Mouse (Mus musculus): ENCODE measurements at regions not wholly inside any gene's neighbourhood (a gene's known extent, or its start where the extent isn't known, plus 50 kb on each side); places are given as distances from the start of the nearest gene placed in this dataset.

DNA sequence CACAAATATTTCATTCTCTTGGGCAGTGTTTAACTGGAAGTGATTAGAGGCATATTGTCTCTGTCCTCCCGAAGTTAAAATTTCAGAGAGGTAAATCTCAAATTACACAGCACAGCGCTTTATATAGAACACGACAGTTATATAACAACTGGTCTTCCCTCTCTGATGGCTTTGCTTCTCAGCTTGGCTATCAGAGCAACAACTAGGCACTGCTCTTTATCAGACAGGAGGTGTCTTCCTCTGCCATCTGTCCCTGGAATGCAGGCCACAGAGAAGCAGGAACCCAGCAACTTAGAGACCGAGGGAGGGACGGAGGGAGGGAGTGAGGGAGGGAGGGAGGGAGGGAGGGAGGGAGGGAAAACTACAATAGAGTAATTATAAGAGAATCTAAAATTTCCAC is 129.4 kb upstream of the Tll1 start:
- DNase-seq = peak; percentile 86

DNA sequence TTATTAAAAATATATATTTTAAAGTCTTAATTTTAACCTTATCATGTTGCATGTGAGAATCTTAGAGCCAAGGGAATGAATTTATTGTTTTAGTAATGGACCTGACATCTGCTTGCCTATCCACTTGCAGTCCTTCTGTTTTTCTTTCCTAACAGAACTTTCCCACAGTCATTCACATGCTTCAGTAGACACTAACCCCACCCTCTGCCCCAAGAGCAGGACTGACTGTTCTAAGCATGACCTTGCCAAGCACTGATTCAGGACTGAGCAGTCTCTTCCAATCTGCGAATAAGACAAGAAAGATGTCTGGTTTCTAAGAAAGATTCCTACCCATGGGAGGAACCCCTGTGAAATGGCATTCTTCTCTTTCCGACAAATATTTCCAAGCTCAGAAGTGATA is 117.9 kb upstream of the Tll1 start:
- no peak for DNase-seq

DNA sequence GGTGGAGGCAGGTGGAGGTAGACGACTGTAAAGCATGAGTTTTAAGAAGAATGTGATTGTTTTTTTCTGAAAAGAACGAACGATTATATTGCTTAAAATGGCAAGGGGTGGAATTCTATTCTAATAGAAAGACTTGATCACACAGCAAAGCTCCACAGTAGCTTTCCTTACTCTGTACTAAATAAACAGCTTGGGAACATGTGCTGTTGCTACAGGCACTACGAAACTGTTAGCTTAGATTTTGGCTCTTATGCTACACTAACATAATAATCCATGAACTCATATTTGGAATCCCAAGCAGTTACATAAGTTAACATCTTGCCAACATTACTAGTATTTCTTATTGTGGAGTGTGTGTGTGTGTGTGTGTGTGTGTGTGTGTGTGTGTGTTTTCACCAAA is 114.3 kb upstream of the Tll1 start:
- DNase-seq = no peak

DNA sequence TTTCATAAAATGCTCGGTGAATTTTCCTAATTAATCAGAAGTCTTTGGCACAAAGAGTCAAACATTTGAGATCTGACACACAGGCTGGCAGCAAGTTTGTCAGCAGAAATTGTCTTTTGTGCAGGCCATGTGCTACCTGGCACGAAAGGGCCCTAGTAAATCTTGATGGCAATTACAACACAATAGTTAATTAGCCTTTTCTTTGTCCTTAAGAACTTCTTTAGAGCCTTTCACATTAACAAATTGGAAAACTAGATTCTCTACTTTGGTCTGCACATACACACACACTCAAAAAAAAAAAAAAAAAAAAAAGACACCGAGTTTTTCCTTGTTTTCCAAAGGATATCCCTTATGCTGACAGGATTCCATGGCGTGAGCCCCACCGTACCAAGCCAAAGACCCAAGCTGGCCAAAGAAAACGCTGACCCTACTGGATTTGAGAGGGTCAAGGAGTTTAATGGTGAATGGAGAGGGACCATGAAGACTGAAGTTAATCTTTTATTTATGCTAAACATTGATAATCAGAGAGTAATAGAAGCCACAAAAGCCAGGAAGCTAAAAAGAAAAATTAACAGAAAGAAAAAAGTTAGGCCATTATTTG is 113.2 kb upstream of the Tll1 start:
- no peak for DNase-seq

DNA sequence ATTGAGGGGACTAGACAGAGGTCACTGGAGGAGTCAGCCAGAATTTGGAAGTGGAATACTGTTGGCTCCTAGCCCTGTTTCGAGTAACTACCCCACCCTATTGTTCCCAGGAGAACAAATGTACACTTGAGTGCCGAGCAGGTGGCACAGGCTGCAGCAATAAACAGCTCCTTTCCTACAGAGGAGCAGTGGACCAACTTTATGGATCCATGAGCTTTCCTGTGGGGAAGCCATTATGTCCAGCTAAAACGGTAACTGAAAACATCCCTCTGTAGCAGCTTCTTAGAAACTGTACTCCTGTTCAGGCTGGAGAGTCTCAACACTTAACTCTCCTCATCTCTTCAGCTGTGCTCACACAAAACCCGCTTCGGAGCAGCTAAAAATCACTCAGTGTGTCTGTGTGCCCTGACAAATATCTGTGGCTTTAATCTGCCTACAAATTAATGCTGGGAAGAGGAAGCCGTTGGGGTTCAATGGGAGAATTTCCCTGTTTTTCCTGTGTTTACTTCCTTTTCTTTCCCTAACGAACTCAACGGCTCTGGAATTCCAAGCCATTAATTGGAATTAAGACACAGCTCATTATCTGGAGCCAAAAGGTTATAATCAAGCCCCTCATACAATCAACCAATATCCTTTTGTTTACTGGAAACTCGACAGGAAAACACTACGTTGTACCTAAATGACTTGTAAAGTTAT is 112.6 kb upstream of the Tll1 start:
- DNase-seq = no peak

DNA sequence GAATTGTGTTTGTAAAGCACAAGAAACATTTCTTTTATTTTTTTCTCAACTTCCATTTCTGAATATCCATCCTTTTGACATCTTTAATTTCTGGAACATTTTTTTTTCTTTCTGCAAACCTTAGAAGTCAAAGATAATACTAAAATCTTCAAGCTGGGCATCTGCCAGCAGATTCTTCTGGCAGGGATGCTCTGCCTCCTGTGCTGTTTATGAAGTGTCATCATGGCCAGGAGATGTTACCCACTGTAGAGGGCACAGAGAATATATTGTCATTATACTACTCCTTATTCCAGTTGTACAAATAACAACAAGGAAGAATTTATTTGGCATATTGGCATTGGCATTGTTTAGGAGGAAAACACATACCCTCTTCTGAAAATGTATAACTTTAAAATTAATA is 111.7 kb upstream of the Tll1 start:
- DNase-seq = peak; percentile 56

DNA sequence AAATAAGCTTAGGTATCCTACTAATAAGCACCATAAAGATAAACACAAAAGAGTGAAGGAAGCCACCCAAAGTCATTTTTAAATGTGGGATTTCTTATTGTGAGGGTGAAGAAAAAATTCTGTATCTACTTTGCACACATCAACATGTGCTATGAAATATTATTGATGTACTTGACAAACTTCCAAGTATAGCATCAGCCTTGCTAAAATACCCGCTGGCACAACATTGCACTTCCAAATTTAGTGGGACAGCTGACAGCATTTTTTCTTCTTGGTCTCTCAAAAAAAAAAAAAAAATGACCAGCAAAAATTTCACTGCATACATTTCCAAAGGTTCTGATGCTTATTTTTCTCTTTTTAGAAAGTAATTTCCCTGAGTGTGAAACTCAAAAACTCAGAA is 101.9 kb upstream of the Tll1 start:
- peak; percentile 68 for DNase-seq

DNA sequence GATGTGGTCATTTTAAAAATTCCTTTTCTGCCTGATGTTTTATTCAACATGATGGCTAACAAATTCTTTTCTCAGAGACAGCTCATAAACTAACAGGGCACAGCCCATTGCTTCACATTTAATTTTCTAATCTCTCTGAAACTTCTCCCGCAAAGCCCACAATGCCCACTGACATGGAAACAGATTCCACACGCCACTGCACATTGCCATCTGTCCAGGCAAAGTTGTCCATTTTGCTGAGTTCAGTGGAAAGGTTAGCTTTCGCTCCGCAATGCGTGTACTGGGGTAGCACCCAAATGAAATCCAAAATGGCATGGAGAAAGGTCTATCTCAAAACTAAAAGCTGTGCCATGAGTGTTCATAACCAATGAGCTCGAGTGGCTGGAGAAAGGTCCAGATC is 76.7 kb upstream of the Tll1 start:
- DNase-seq = peak; percentile 39

DNA sequence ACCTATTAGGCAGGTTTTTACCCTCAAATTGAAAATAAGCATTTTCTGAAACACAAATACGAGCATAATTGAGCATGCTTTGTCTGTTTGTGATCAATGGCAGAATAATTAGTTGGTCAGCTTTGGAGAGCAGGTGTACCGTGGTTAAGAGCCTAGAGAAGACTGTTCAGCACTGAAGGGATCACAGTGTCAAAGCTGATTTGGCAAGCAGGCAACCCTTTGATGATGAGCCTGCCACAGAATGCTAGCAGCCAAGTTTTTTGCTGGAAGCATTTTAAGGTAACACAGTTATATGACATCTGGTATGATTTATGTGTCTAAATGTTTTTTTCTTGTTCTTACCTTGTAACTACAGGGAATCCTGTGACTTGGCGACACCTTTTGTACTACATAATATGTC is 75.5 kb upstream of the Tll1 start:
- peak; percentile 30 for DNase-seq

DNA sequence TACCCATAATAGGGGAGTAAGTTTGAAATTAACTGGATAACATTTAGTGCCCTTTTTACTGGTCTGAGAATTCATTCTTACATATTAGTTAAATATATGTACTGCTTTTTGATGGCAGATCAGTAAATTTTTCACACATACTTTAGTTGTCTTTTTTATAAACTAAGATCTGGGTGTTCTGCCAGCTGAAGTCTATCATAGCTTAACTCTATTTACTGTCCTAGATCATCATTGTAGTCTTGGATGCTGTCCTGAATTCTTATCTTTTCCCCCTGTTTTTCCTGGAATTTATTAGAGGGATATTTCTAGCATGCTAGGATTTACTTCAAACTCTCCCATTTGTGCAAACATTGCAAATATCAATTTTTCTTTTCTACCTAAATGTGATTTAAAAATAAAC is 74.3 kb upstream of the Tll1 start:
- DNase-seq = no peak

DNA sequence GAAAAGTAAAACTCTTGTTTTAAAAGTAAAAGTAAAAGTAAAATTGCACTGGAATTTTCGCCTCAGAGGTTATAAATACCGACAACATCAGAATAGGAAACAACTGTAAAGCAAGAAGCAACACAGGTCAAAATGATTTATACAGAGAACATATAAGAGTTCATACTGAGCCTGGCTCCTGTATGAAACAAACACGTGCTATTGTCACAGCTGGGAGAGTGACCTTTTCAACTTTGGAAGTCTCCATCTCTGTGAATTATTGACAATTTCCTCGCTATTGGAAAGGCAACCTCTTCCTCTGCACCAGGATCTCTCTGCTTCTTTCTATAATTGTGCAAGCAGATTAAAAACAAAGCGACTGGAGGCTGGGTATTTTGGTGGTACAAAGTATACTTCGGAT is 70.0 kb upstream of the Tll1 start:
- DNase-seq = no peak

DNA sequence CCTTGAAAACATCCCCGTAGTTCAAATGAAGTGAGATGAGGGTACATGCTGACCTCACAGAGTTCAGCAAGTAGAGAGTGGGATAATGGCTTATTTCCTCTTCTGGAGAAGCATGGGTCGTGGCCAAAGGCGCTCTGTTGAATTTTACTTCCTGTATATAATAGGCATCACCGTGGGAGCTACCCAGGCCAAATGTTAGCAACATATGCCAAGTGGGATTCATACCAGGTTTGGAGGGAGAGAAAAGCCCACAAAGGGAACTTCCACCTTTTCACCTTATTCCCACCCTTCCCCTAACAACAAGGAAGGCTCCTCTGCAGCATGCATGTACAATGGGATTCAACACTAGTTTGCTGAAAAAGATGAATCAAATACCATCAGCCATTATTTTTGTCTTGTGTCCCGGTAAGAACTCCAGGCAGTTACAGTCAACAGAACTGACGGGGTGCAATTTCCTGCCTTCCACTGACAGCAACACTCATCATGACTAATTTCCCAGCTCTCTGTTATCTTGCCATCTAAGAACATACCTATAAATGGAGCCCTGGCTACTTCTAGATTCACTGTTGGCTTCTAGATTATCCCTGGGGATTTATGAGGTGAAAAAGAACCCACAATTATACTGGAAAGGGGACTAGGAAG is 59.4 kb upstream of the Tll1 start:
- DNase-seq = peak; percentile 74

Data from cerebellum, adult 9-10 months (tissue).